Mouse (Mus musculus) cerebellum, adult 18-20 months (tissue): ENCODE results near the gene Ermap.

Experiments used
- DNase-seq, 2 experiments: peaks; one replicate each; pipeline ENCODE4 v3.0.0; 2021

The Ermap gene

GRCm38 (mm10) chr4:119183525-119183924, 6.3 kb downstream of the Ermap start:
- DNase-seq: no peak

- DNase-seq: no peak
Observed at GRCm38 (mm10) chr4:119181456-119181855, 8.4 kb downstream of the Ermap start.

DNA sequence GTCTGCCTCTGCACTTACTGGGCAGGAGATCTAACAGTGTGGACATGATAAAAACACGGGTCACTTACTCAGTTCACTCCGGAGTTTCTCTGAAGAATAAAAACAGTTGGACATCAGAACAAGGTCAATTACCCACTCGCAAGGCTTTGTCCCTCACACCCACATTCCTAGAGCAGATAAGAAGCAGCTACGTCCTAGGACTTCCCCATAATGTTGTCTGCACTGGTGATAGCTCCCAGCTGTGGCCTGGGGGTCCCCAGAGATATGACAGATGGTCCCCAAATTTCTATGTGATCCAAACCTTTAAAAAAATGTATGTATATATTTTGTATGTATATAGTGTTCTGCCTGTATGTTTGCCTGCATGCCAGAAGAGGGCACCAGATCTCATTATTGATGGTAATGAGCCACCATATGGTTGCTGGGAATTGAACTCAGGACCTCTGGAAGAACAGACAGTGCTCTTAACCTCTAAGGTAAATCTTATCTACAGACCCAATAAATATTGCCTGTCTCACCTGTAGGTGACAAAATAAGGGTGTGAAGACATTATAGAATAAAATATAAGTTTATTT, 9.6 kb downstream of the Ermap start:
- DNase-seq: no peak

DNA sequence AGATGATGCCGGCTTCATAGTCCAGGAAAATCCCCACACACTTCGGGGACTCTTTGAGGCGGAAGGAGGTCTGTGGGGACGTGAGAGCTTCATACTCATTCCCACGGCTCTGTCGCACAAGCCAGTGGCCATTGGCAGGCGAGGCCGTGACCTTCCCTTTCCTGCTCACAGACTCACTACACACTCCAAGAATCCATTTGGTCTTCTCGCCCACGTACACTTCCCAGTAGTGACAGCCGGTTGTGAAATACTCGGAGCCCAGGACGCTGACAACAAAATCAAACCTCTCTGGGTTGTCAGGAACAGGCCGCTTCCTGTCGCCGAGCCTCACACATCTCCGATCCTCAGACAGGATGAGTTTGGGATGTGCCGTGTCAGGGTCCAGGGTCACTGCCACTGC, 11.5 kb downstream of the Ermap start:
- no peak for DNase-seq

- no peak for DNase-seq
Observed at GRCm38 (mm10) chr4:119177702-119178101, 12.1 kb downstream of the Ermap start.

- DNase-seq: peak; percentile 93 to 99
Observed at GRCm38 (mm10) chr4:119173851-119174453, 15.9 kb downstream of the Ermap start, which contains the start of gene Zfp691. TSS of gene Zfp691 (minus strand) at chr4:119174195.

GRCm38 (mm10) chr4:119172919-119173650, 16.7 kb downstream of the Ermap start:
- peak in 1 of 2 experiments; percentile 39 for DNase-seq

DNA sequence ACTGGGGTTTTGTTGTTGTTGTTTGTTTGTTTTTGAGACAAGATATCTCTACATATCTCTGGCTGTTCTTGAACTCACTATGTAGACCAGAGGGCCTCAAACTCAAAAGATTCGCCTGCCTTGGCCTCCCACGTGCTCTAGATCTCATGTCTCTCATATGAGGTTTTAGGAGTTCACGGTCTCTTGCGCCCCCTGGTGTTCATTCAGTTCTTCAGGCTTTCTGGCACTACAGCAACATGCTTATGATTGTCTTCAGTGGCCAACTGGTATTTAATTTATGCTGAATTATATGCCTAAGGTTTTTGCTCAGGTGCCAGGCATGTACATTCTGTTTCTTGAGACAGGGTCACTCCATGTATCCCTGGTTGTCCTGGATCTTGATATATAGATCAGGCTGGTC, 22.1 kb downstream of the Ermap start:
- DNase-seq: peak; percentile 84 to 88

DNA sequence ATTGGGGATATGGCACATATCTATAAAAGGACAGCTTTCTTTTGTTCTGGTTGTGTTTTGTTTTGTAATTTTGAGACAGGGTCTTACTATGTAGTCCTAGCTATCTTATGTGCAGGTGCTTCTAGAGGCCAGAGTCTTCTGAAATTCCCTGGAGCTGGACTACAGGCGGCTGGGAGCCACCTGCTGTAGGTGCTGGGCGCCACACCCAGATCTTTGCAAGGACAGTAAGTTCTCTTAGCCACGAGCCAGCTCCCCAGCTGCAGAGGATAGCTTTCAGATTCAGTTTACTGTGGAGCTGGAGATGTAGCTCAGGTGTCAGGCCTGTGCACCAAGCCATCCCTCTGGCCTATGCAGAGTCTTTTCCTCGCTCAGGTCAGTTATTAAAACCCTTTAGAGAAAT, 22.7 kb downstream of the Ermap start:
- DNase-seq: no peak

DNA sequence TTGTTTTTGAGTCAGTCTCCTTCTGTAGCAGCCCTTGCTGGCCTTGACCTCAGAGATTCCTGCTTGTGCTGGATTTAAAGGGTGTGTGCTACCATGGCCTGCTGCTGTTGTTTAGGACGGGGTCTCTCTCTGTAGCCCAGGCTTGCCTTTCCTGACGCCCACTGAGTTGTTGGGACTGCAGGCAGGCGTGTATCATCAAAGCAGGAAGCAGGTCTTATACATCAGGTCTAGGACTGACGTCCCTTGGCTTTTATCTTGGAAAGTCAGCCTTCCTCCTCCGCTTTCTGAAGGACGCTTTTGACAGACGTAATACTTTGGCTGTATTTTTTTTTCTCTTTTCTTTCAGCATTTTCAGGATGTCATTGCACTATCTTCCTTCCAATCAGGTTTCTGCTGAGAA, 23.9 kb downstream of the Ermap start:
- no peak for DNase-seq

- no peak for DNase-seq
Observed at GRCm38 (mm10) chr4:119162990-119163389, 26.8 kb downstream of the Ermap start.

GRCm38 (mm10) chr4:119161358-119161757, 28.5 kb downstream of the Ermap start:
- no peak for DNase-seq

GRCm38 (mm10) chr4:119157891-119158290, 31.9 kb downstream of the Ermap start:
- no peak for DNase-seq

- peak; percentile 49 to 62 for DNase-seq
Observed at GRCm38 (mm10) chr4:119157186-119157585, 32.6 kb downstream of the Ermap start.

- no peak for DNase-seq
Observed at GRCm38 (mm10) chr4:119148741-119149140, 41.1 kb downstream of the Ermap start.

DNA sequence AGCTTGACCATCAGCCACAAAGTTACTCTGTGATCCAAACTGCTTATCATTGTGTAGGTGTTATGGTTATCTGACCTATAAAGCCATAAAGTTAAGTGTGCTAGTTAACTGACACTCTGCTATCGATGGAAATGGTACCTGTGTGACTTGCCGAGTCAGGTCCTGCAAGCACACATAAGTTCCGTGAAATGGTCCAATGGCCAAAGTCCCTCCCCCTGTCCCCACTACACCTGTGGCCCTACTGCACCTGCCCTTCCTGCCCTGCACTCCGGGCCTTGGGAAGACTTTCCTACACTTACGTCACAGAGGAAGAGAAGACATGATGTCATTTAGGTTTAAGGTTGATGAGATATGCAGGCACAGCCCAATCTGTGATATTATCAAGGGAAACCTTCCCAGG, 42.5 kb downstream of the Ermap start:
- DNase-seq: no peak

- no peak for DNase-seq
Observed at GRCm38 (mm10) chr4:119146816-119147215, 43.0 kb downstream of the Ermap start.

GRCm38 (mm10) chr4:119142230-119142871, 47.5 kb downstream of the Ermap start:
- peak; percentile 30 to 41 for DNase-seq

GRCm38 (mm10) chr4:119141191-119141590, 48.6 kb downstream of the Ermap start:
- no peak for DNase-seq

DNA sequence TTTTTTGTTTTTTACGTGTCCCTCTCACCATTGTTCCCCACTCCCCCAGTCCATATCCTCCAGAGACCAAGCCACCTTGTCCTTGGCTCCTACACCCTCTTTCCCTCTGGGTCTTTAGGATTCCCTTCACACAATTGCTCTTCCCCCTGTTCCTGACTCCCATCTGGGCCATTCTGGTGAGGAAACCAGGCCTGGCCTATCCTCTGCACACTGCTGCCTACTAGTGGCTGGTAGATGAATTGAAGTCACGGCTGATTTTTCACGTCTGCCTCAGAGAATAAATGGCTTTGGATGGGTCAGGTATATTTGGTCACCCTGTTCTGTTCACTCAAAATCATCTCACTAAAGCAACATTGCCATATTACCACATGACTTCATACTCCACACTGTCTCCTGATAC, 49.7 kb downstream of the Ermap start:
- DNase-seq: peak; percentile 33 to 38

- no peak for DNase-seq
Observed at GRCm38 (mm10) chr4:119138776-119139175, 51.0 kb downstream of the Ermap start.

DNA sequence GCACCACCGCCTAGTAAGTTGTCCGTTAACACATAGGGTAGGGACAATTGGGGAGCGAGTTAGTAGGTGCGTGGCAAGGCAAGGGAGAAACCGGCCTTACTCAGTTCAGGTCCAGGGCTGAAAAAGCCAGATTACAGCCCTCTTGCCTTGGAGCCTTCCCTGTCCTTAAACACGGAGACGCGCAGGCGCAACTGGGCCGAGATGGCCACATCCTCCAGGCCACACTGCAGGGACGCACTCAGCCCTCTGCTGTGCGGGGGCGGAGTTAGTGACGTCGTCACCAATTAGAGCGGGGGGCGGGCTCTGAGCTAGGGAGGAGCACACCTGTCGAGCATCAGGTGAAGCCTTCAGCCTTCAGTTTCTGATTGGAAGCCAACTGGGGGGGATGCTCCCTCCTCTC, 51.6 kb downstream of the Ermap start:
- peak; percentile 86 to 91 for DNase-seq

DNA sequence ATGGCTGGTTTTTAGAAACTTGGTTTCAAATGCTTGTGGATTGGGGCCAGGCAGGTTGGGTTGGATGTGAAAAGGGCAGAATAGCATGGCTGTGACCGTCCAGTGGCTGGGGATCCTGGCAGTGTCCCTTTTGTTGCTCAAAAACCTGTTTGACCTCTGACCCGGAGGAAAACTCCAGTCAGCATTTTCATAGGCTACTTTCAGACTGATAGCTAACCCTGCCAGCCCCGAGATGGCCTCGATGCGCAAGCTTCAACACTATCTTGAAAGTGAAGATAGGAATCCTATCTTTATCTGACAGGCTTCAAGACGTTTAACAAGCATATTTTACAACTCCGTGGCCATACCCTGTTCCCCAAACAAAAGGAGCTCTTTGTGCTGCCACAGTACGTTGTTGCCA, 52.5 kb downstream of the Ermap start:
- no peak for DNase-seq

- no peak for DNase-seq
Observed at GRCm38 (mm10) chr4:119133860-119134259, 56.0 kb downstream of the Ermap start.
